Mouse (Mus musculus) lung, embryonic 14.5 days (tissue): ENCODE data around the gene Zfp580. TPM values are rescaled to one million over a fixed set of nuclear protein-coding genes. Genes with fewer than 3 reads are reported as not detected.
"Not testable (repeated sequence)": the region's sequence is repeated elsewhere in the genome, so short reads cannot be mapped to it uniquely, and the experiment has no call there.

Experiments
- ATAC-seq: fragments of 200-750 bp; cut with Nextera tagmentation; 2 replicates; pipeline ENCODE4 v1.8.0; 2017; ENCODE audit warnings: mild to moderate bottlenecking, moderate TSS enrichment, moderate library complexity; ENCODE audit not compliant: insufficient read depth
- DNase-seq: peaks from one replicate; pipeline ENCODE4 v3.0.0-alpha.2; 2015
- H3K27ac ChIP-seq: fragments of 300-500 bp; sonication (generic); 2 replicates; pipeline ENCODE4 v1.5.1; 2014; ENCODE audit warnings: low read depth, mild to moderate bottlenecking, moderate library complexity
- H3K27me3 ChIP-seq: fragments of 300-500 bp; sonication (generic); 2 replicates; pipeline ENCODE4 v1.6.1; 2014; ENCODE audit warnings: low read length, control low read depth; ENCODE audit not compliant: insufficient read depth
- H3K36me3 ChIP-seq: fragments of 300-500 bp; sonication (generic); 2 replicates; pipeline ENCODE4 v1.6.1; 2014; ENCODE audit warnings: control low read depth; ENCODE audit not compliant: insufficient read depth
- H3K4me1 ChIP-seq: fragments of 300-500 bp; sonication (generic); 2 replicates; pipeline ENCODE4 v1.6.1; 2014; ENCODE audit warnings: antibody characterized with exemption, control low read depth; ENCODE audit not compliant: insufficient read depth
- H3K4me2 ChIP-seq: fragments of 300-500 bp; sonication (generic); 2 replicates; pipeline ENCODE4 v1.6.1; 2014; ENCODE audit warnings: mild to moderate bottlenecking
- H3K4me3 ChIP-seq: fragments of 300-500 bp; sonication (generic); 2 replicates; pipeline ENCODE4 v1.5.1; 2014; ENCODE audit warnings: low read depth, low read length
- H3K9ac ChIP-seq: fragments of 300-500 bp; sonication (generic); 2 replicates; pipeline ENCODE4 v1.6.1; 2014
- H3K9me3 ChIP-seq: fragments of 300-500 bp; sonication (generic); 2 replicates; pipeline ENCODE4 v1.6.1; 2016; ENCODE audit warnings: low read depth, low read length, control low read depth
- CTCF ChIP-seq: IDR thresholded peaks from 2 replicates; pipeline ENCODE4 v1.5.1; 2016; ENCODE audit warnings: antibody characterized with exemption, low read depth
- WGBS: fragments of 180-500 bp; shearing (Covaris S2); extraction: QIAGEN DNeasy Blood & Tissue Kit; methylation state at CpG from one replicate; pipeline ENCODE4 v1.1.7; 2014; 5-methylcytosine and 5-hydroxymethylcytosine counted together
- polyA plus RNA-seq: library from polyadenylated mRNA; unstranded; fragments of >200 nt; fragmentation: Nextera tagmentation; extraction: Ambion mirVana; gene quantifications from 2 replicates; pipeline ENCODE4 v1.2.1, GENCODE M21; 2014

Gene Zfp580
- polyA plus RNA-seq, 1 experiment from 2014 or later, result 45.1 TPM

DNA sequence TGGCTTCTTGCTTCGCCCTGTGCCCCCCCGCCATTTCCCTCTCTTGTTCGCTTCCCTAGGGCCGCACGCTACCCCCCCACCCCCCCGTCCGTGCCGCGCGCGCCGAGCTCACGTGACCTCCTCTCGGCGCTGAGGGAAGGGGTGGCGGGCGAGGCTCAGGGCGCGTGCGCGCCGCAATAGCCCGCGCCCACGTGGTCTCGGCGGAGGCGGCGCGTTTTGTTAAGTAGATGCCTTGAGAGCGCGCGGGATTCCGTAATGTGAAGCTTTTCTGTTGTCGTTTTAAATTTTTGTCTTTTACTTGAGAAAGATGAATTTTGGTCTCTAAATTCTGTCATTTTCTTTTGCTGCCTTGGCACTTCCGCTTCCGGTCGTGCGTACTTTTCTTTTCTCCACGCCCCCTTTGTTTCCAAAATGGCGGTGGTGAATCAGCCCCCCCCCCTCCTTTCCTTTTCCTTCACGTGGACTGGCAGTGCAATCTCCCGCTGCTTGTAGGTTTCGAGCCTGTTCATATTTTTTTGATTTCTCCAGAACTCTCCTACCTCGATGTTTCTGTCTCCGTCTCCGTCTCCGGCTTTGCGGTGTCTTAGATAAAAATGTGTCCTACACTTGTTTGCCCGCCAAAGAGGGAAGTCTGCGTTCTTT is 11.1 kb downstream of the Zfp580 start:
- ATAC-seq, result peak; percentile 39
- Histone ChIP-seq H3K36me3 (peaks cover 20% of the 10 kb centered on the region), H3K27me3 (peaks cover 12% of the 10 kb centered on the region), H3K4me3 (peak overlapping the region; percentile 75), H3K9ac (peak overlapping the region; percentile 95), H3K4me2 (peak overlapping the region; percentile 86), H3K27ac (peak overlapping the region; percentile 100), H3K9me3 (no peaks in the 10 kb centered on the region), H3K4me1 (0 out of 2 replicates have a peak, but pooled peaks cover 2% of the 10 kb centered on the region)
- under 1% methylated on average over 51 of the region's 51 CpGs for WGBS
- TF ChIP-seq CTCF, result no peak
- peak; percentile 93 for DNase-seq

DNA sequence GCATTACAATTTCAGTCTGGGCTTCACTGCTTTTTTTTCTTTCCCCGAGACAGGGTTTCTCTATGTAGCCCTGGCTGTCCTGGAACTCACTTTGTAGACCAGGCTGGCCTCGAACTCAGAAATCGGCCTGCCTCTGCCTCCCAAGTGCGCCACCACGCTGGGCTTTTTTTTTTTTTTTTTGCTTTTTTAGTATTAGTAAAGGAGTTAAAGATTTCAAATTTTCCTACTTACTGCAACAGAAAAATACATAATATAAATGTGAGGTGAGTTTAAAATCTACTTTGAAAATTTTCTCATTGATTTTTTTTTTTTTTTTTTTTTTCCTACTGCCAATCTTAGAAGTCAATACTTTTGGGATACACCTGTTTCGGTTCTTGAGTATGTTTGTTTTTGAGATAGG is 13.5 kb downstream of the Zfp580 start:
- Histone ChIP-seq H3K4me1 (0 out of 2 replicates have a peak, but pooled peaks cover 2% of the 10 kb centered on the region), H3K27me3 (no peaks in the 10 kb centered on the region), H3K36me3 (peaks cover 44% of the 10 kb centered on the region), H3K27ac (no peak overlapping the region), H3K4me2 (no peak overlapping the region), H3K4me3 (no peak overlapping the region), H3K9ac (no peak overlapping the region), H3K9me3 (no peaks in the 10 kb centered on the region)
- DNase-seq, result no peak
- 92% methylated on average over 6 of the region's 6 CpGs for WGBS
- no peak for ATAC-seq
- TF ChIP-seq CTCF, result no peak

DNA sequence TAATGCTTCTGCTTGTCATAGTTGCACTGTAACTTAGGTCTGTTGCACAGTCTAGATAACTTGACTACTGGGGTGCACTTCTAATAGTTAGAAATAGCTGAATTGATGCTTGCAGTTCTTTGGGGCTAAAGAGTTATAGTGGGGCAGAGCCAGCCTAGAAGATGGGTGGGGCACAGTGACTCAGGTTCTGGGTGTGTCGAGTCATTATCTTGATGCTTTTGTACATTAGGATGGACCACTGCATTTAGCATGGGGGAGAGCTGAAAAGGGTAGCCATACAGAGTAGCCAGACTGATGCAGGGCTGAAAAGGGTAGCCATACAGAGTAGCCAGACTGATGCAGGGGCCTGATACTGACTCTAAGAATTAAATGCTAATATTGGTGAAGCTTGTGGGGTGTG is 22.2 kb downstream of the Zfp580 start:
- DNase-seq (no peak), ATAC-seq (no peak)
- Histone ChIP-seq H3K27me3 (no peaks in the 10 kb centered on the region), H3K36me3 (peaks cover 93% of the 10 kb centered on the region), H3K9ac (no peak overlapping the region), H3K4me2 (no peak overlapping the region), H3K4me1 (no peaks in the 10 kb centered on the region), H3K9me3 (no peaks in the 10 kb centered on the region), H3K4me3 (no peak overlapping the region), H3K27ac (no peak overlapping the region)
- no peak for TF ChIP-seq CTCF
- 88% methylated on average over 1 of the region's 1 CpGs for WGBS

DNA sequence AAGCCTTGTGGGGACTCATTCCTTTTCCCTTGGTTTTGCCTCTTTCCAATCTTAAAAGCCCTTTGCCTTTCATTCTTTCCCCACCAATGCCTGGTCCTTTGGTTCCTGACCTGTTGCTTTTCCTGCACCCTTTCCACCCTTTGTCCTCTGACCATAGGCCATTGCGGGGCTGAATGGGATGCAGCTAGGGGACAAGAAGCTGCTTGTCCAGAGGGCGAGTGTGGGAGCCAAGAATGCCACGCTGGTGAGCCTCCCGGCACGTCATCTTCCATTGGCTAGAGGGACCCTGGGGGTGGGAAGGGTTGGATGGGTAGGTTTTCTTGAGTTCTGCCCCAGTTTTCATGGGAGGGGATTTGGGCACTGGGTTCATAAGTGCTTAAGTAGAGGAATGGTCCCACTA is 23.6 kb downstream of the Zfp580 start:
- no peak overlapping the region for H3K4me3 ChIP-seq
- peaks cover 87% of the 10 kb centered on the region for H3K36me3 ChIP-seq
- H3K4me1 ChIP-seq, result no peaks in the 10 kb centered on the region
- H3K27ac ChIP-seq, result no peak overlapping the region
- 90% methylated on average over 5 of the region's 5 CpGs for WGBS
- H3K27me3 ChIP-seq, result no peaks in the 10 kb centered on the region
- H3K9me3 ChIP-seq, result no peaks in the 10 kb centered on the region
- H3K4me2 ChIP-seq, result no peak overlapping the region
- no peak overlapping the region for H3K9ac ChIP-seq
- DNase-seq (no peak), ATAC-seq (no peak)
- TF ChIP-seq CTCF, result no peak

DNA sequence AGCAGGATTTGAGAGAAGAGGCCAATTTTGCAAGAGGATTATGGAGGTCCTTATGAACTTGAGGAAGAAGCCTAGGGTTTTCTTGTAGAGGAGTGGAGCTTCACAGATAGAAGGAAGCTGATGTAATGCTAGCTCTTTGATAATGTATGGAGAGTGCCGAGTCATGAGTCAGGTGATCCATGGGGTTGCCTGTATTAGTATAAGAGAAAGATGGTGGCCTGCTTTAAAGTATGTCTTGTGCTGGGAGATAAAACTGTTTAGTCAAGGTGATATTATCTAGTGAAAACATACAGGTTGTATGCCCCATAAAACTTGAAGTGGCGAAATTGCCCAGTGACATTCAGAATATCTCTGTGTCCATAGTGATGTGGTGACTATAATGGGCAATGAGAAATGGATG is 25.6 kb downstream of the Zfp580 start:
- Histone ChIP-seq H3K4me3 (no peak overlapping the region), H3K9ac (no peak overlapping the region), H3K27me3 (no peaks in the 10 kb centered on the region), H3K27ac (no peak overlapping the region), H3K4me1 (no peaks in the 10 kb centered on the region), H3K9me3 (no peaks in the 10 kb centered on the region), H3K4me2 (no peak overlapping the region), H3K36me3 (peaks cover 70% of the 10 kb centered on the region)
- DNase-seq (no peak), ATAC-seq (no peak)
- no peak for TF ChIP-seq CTCF
- 75% methylated on average over 2 of the region's 2 CpGs for WGBS

DNA sequence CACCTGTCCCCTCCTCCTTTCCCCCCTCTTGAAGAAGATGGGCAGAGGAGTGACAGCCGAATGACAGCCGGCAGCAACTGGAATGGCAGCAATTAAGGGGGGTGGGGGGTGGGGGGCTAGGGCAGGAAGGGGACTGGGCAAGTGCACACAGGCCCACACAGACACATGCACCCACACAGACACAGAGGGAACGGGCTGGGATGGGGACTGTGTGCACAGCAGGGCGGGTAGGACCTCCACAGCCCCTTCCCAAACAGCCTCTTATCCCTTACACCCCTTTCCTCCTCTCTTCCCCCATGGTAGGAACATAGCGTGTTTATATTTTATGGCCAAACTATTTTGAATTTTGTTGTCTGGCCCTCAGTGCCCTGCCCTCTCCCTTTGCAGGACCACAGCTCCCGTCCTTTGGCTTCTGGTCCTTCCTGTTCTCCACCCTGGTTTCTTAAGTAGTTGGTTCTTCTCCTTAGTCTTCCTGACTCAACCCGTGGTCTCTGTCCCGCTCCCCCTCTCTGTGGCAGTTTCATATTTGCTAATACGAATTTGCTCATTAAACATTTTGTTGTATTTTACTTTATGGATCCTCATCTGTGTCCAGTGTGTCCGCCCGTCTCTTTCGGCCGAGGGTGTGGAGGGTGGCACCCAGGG is 28.1 kb downstream of the Zfp580 start:
- not testable (repeated sequence) for H3K4me1 ChIP-seq, H3K27me3 ChIP-seq, H3K9me3 ChIP-seq, DNase-seq
- H3K4me3 ChIP-seq, result peak overlapping the region; percentile 98
- peak overlapping the region; percentile 87 for H3K4me2 ChIP-seq
- 41% methylated on average over 10 of the region's 13 CpGs for WGBS
- ATAC-seq, result peak; percentile 39
- peak overlapping the region; percentile 95 for H3K27ac ChIP-seq
- H3K36me3 ChIP-seq, result peaks cover 63% of the 10 kb centered on the region
- peak overlapping the region; percentile 29; the same call in 1 of the 2 replicates for H3K9ac ChIP-seq

DNA sequence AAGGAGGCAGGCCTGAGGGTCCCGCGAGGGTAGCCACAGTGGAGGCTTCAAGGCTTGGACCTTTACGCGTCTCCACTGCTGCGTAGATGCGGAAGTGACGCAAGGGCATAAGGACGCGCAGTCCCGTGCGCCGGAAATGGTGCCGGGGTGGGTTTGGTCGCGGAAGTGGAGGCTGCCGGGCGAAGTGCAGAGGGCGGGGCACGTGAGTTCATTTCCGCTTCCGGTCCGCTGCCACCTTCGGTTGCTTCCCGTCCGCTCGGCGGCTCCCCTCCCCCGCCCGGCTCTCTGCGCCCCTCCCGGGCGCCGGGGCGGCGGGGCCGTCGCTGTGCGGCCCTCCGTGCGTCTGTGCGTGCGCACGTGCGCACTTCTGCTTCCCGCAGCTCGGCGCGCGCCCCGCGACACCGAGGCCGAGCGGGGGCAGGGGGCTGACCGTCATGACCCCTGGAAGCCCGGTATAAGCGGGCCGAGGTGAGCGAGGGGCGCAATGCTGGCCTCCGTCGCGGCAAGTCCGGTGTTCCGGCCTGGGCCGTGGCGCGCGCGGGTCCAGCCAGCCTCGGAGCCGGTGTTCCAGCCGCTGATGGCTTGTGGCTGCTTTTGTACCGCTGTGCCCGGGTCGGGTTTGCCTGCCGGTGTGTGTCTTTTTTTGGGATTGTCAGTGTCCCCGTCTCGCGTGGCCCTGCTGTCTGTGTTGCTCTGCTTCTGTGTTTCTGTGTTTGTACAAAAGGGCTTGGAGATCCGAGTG is 28.8 kb downstream of the Zfp580 start, which contains the start of gene Epn1:
Epn1 (plus strand) TSS at position 226 of the 742 bp plus-strand sequence.
- peak; percentile 98 for ATAC-seq
- no peaks in the 10 kb centered on the region for H3K4me1 ChIP-seq
- H3K27ac ChIP-seq, result peak within 1 kb of the TSS; percentile 95
- peak within 1 kb of the TSS; percentile 87 for H3K4me2 ChIP-seq
- no peaks in the 10 kb centered on the region for H3K27me3 ChIP-seq
- H3K9ac ChIP-seq, result peak within 1 kb of the TSS; percentile 95
- no peak for TF ChIP-seq CTCF
- peak; percentile 99 for DNase-seq
- peak within 1 kb of the TSS; percentile 98 for H3K4me3 ChIP-seq
- under 1% methylated on average over 81 of the region's 81 CpGs for WGBS
- no peaks in the 10 kb centered on the region for H3K9me3 ChIP-seq
- H3K36me3 ChIP-seq, result peaks cover 62% of the 10 kb centered on the region
